Mouse (Mus musculus): ENCODE measurements around the gene Cgnl1. TPM values are rescaled to one million over a fixed set of nuclear protein-coding genes. Genes with fewer than 3 reads are reported as not detected.

Gene Cgnl1
- polyA plus RNA-seq, 1 experiment = 105 TPM

- H3K27me3 ChIP-seq (replicated peaks; ENCODE audit: control insufficient read depth, insufficient read depth, low read length) = no peaks in the 10 kb centered on the region
- DNase-seq = peak; percentile 35
- H3K4me1 ChIP-seq (ENCODE audit: control insufficient read depth, insufficient read depth, low read length) = peaks cover 57% of the 10 kb centered on the region
- peak overlapping the region; percentile 53 for H3K27ac ChIP-seq (ENCODE audit: insufficient read depth, low read depth, low read length)
- no peak overlapping the region for H3K4me3 ChIP-seq (ENCODE audit: insufficient read depth, low read depth, low read length)
- WGBS = 63% methylated on average over 5 of the region's 5 CpGs
- TF ChIP-seq POLR2A (IDR thresholded peaks at IDR 0.05; ENCODE audit: low read depth, low read length) = no peak
- TF ChIP-seq CTCF (conservative IDR thresholded peaks at IDR 0.05; ENCODE audit: insufficient read depth, insufficient read length, low read depth, low read length) = no peak; the same call in 1 of the 2 replicates
- peaks cover 6% of the 10 kb centered on the region; the same call in 1 of the 2 replicates for H3K36me3 ChIP-seq (ENCODE audit: control insufficient read depth, insufficient read depth, low read length)
Observed at GRCm38 (mm10) chr9:71728822-71729311, 42.5 kb downstream of the Cgnl1 start.

GRCm38 (mm10) chr9:71727233-71727632 is 44.2 kb downstream of the Cgnl1 start:
- Histone ChIP-seq H3K4me1 (ENCODE audit: control insufficient read depth, insufficient read depth, low read length) (peaks cover 43% of the 10 kb centered on the region), H3K36me3 (ENCODE audit: control insufficient read depth, insufficient read depth, low read length) (peaks cover 12% of the 10 kb centered on the region; the same call in 1 of the 2 replicates), H3K4me3 (ENCODE audit: insufficient read depth, low read depth, low read length) (no peak overlapping the region), H3K27me3 (replicated peaks; ENCODE audit: control insufficient read depth, insufficient read depth, low read length) (no peaks in the 10 kb centered on the region), H3K27ac (ENCODE audit: insufficient read depth, low read depth, low read length) (peak overlapping the region; percentile 96)
- WGBS = 37% methylated on average over 4 of the region's 4 CpGs
- DNase-seq = peak; percentile 36
- TF ChIP-seq POLR2A (IDR thresholded peaks at IDR 0.05; ENCODE audit: low read depth, low read length) = no peak
- TF ChIP-seq CTCF (conservative IDR thresholded peaks at IDR 0.05; ENCODE audit: insufficient read depth, insufficient read length, low read depth, low read length) = no peak

- peaks cover 13% of the 10 kb centered on the region; the same call in 1 of the 2 replicates for H3K36me3 ChIP-seq (ENCODE audit: control insufficient read depth, insufficient read depth, low read length)
- H3K27me3 ChIP-seq (replicated peaks; ENCODE audit: control insufficient read depth, insufficient read depth, low read length) = no peaks in the 10 kb centered on the region
- no peak for TF ChIP-seq CTCF (conservative IDR thresholded peaks at IDR 0.05; ENCODE audit: insufficient read depth, insufficient read length, low read depth, low read length)
- TF ChIP-seq POLR2A (IDR thresholded peaks at IDR 0.05; ENCODE audit: low read depth, low read length) = no peak
- H3K27ac ChIP-seq (ENCODE audit: insufficient read depth, low read depth, low read length) = peak overlapping the region; percentile 96
- peaks cover 40% of the 10 kb centered on the region for H3K4me1 ChIP-seq (ENCODE audit: control insufficient read depth, insufficient read depth, low read length)
- peak; percentile 96 for DNase-seq
- H3K4me3 ChIP-seq (ENCODE audit: insufficient read depth, low read depth, low read length) = no peak overlapping the region
- WGBS = 30% methylated on average over 3 of the region's 3 CpGs
Observed at GRCm38 (mm10) chr9:71726121-71726520, 45.3 kb downstream of the Cgnl1 start.

- WGBS = 72% methylated on average over 3 of the region's 3 CpGs
- DNase-seq = no peak
- H3K4me1 ChIP-seq (ENCODE audit: control insufficient read depth, insufficient read depth, low read length) = peaks cover 21% of the 10 kb centered on the region
- H3K27ac ChIP-seq (ENCODE audit: insufficient read depth, low read depth, low read length) = no peak overlapping the region
- H3K27me3 ChIP-seq (replicated peaks; ENCODE audit: control insufficient read depth, insufficient read depth, low read length) = no peaks in the 10 kb centered on the region
- H3K4me3 ChIP-seq (ENCODE audit: insufficient read depth, low read depth, low read length) = no peak overlapping the region
- peaks cover 17% of the 10 kb centered on the region for H3K36me3 ChIP-seq (ENCODE audit: control insufficient read depth, insufficient read depth, low read length)
- no peak for TF ChIP-seq CTCF (conservative IDR thresholded peaks at IDR 0.05; ENCODE audit: insufficient read depth, insufficient read length, low read depth, low read length)
- no peak for TF ChIP-seq POLR2A (IDR thresholded peaks at IDR 0.05; ENCODE audit: low read depth, low read length)
Observed at GRCm38 (mm10) chr9:71722366-71722765, 49.0 kb downstream of the Cgnl1 start.

- DNase-seq = peak; percentile 67
- WGBS = 27% methylated on average over 5 of the region's 5 CpGs
- H3K27ac ChIP-seq (ENCODE audit: insufficient read depth, low read depth, low read length) = peak overlapping the region; percentile 92
- TF ChIP-seq CTCF (conservative IDR thresholded peaks at IDR 0.05; ENCODE audit: insufficient read depth, insufficient read length, low read depth, low read length) (no peak), POLR2A (IDR thresholded peaks at IDR 0.05; ENCODE audit: low read depth, low read length) (no peak)
- H3K4me3 ChIP-seq (ENCODE audit: insufficient read depth, low read depth, low read length) = no peak overlapping the region
- peaks cover 6% of the 10 kb centered on the region for H3K4me1 ChIP-seq (ENCODE audit: control insufficient read depth, insufficient read depth, low read length)
- peaks cover 16% of the 10 kb centered on the region for H3K36me3 ChIP-seq (ENCODE audit: control insufficient read depth, insufficient read depth, low read length)
- H3K27me3 ChIP-seq (replicated peaks; ENCODE audit: control insufficient read depth, insufficient read depth, low read length) = no peaks in the 10 kb centered on the region
Observed at GRCm38 (mm10) chr9:71716995-71717394, 54.4 kb downstream of the Cgnl1 start.

GRCm38 (mm10) chr9:71710776-71711175 is 60.6 kb downstream of the Cgnl1 start:
- 88% methylated on average over 10 of the region's 10 CpGs for WGBS
- no peak overlapping the region for H3K4me3 ChIP-seq (ENCODE audit: insufficient read depth, low read depth, low read length)
- no peak for DNase-seq
- TF ChIP-seq CTCF (conservative IDR thresholded peaks at IDR 0.05; ENCODE audit: insufficient read depth, insufficient read length, low read depth, low read length) (no peak), POLR2A (IDR thresholded peaks at IDR 0.05; ENCODE audit: low read depth, low read length) (no peak)
- peaks cover 4% of the 10 kb centered on the region; the same call in 1 of the 2 replicates for H3K36me3 ChIP-seq (ENCODE audit: control insufficient read depth, insufficient read depth, low read length)
- H3K27me3 ChIP-seq (replicated peaks; ENCODE audit: control insufficient read depth, insufficient read depth, low read length) = no peaks in the 10 kb centered on the region
- no peaks in the 10 kb centered on the region for H3K4me1 ChIP-seq (ENCODE audit: control insufficient read depth, insufficient read depth, low read length)
- no peak overlapping the region for H3K27ac ChIP-seq (ENCODE audit: insufficient read depth, low read depth, low read length)

- Histone ChIP-seq H3K4me3 (ENCODE audit: insufficient read depth, low read depth, low read length) (no peak overlapping the region), H3K27me3 (replicated peaks; ENCODE audit: control insufficient read depth, insufficient read depth, low read length) (no peaks in the 10 kb centered on the region), H3K27ac (ENCODE audit: insufficient read depth, low read depth, low read length) (no peak overlapping the region), H3K4me1 (ENCODE audit: control insufficient read depth, insufficient read depth, low read length) (no peaks in the 10 kb centered on the region), H3K36me3 (ENCODE audit: control insufficient read depth, insufficient read depth, low read length) (peaks cover 2% of the 10 kb centered on the region; the same call in 1 of the 2 replicates)
- WGBS = 87% methylated on average over 11 of the region's 11 CpGs
- DNase-seq = no peak
- TF ChIP-seq POLR2A (IDR thresholded peaks at IDR 0.05; ENCODE audit: low read depth, low read length) (no peak), CTCF (conservative IDR thresholded peaks at IDR 0.05; ENCODE audit: insufficient read depth, insufficient read length, low read depth, low read length) (no peak)
Observed at GRCm38 (mm10) chr9:71709199-71709598, 62.2 kb downstream of the Cgnl1 start.

Measured in kidney, adult 2 months (tissue).